ENCODE assay signal across 8 mouse cellular contexts in the genomic region with DNA sequence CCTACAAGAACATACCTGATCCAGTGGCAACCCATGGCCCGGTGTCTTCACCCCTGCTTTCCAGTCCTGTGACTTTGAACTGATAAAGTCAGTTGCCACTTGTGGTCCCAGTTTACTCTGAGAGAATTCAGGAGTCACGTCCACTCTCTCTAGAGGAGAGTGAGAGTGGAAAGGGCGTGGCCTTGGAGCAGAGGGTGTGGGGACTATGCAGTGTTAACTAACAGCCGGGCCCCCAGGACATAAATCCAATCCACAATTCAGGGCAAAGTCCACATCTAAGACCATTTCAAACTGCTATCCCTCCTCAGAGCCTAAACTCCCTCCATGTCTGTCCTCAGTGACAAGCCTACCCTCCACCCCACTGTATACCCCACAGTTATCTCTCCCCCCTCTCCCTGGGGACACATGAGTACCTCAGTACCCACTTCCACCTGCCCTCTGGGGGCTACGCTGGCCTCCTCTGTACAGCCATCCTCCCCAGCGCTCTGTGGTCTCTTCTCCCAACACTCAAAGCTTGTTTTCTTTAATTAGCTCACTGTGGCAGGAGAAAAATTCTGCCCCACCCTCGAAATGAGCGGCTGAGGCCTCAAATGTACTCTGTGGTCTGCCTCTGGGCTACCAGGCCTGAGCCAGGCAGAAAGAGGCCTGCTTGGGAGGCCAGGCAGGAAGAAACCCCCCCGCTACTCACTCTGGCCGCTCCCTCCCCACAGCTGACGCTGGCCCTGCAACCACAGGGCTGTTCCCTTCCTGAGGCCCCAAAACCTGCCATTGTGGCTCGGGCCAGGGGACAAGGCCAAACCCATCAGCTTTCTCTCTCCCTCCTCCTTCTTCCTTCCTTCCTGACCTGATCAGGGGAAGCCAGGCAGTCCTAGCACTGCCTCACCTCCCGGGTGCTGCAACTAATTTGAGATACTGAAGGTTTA. TPM values are rescaled to one million over a fixed set of nuclear protein-coding genes. Genes with fewer than 3 reads are reported as not detected.
DNase-seq lines count a peak whose midpoint lies in the region; ATAC-seq and TF ChIP-seq lines count a peak whose summit lies in the region.

No protein-coding gene starts in this region.

- no peak overlapping the region for H3K4me3 ChIP-seq in spleen, adult 2 months (ENCODE audit: extremely low read depth, insufficient read depth, insufficient read length)
- H3K4me3 ChIP-seq in gastrocnemius, adult 2 months, result no peak overlapping the region
- H3K4me3 ChIP-seq in kidney, postnatal 0 days (replicated peaks; ENCODE audit: low read depth, low read length), result no peak overlapping the region
- H3K4me3 ChIP-seq in myocyte, result no peak overlapping the region

- intact Hi-C loops in gastrocnemius, adult 2 months (cut with DNase I), result no loop called here

- no peak overlapping the region for H3K4me2 ChIP-seq in kidney, postnatal 0 days (ENCODE audit: low read length)
- peak overlapping the region; percentile 67 for H3K4me2 ChIP-seq in myocyte (ENCODE audit: low read depth)

- peaks cover 6% of the 10 kb centered on the region for H3K79me2 ChIP-seq in myocyte (ENCODE audit: control insufficient read depth, insufficient read depth)

- H3K27ac ChIP-seq in spleen, adult 2 months (ENCODE audit: insufficient read depth, low read length), result peak overlapping the region; percentile 49
- H3K27ac ChIP-seq in gastrocnemius, adult 2 months, result peak overlapping the region; percentile 72
- H3K27ac ChIP-seq in kidney, postnatal 0 days, result peak overlapping the region; percentile 78

- no peak overlapping the region for H3ac ChIP-seq in myocyte (ENCODE audit: control insufficient read depth, insufficient read length)

- ATAC-seq in kidney, postnatal 0 days (replicated peaks; ENCODE audit: low FRiP score, low read depth), result peak; percentile 34; the same call in 1 of the 2 replicates

- no peak for TF ChIP-seq POLR2A in spleen, adult 2 months (IDR thresholded peaks at IDR 0.05; ENCODE audit: low read depth, low read length)
- no peak for TF ChIP-seq POLR2A in myocyte (IDR thresholded peaks at IDR 0.05; ENCODE audit: insufficient read length, low read depth)

- H3K9ac ChIP-seq in kidney, postnatal 0 days (ENCODE audit: low read depth, low read length), result 0 out of 2 replicates have a peak overlapping the region, but pooled peaks have one; percentile 46

- no peaks in the 10 kb centered on the region for H3K27me3 ChIP-seq in spleen, adult 2 months (ENCODE audit: control insufficient read depth, insufficient read depth, low read length)
- no peaks in the 10 kb centered on the region for H3K27me3 ChIP-seq in kidney, postnatal 0 days (ENCODE audit: insufficient read depth, low read length)
- no peaks in the 10 kb centered on the region for H3K27me3 ChIP-seq in myocyte (ENCODE audit: control insufficient read depth, insufficient read depth, insufficient read length)

- peak in 1 of 2 experiments; percentile 53 for DNase-seq in spleen, adult 2 months (ENCODE audit: low read depth in 1 of 2, low spot score in 2 of 2)
- DNase-seq in spleen, postnatal 14 days (ENCODE audit: low spot score in 2 of 2), result no peak
- DNase-seq in gastrocnemius, adult 2 months, result peak; percentile 68
- DNase-seq in kidney, postnatal 0 days (ENCODE audit: low spot score), result peak; percentile 71
- no peak for DNase-seq in right cerebral cortex, postnatal 14 days
- DNase-seq in right cerebral cortex, postnatal 10 days (ENCODE audit: low spot score in 2 of 2), result no peak
- no peak for DNase-seq in left cerebral cortex, adult 18-20 months (ENCODE audit: low spot score in 2 of 2)

- H3K36me3 ChIP-seq in spleen, adult 2 months (ENCODE audit: control insufficient read depth, insufficient read depth, low read length), result no peaks in the 10 kb centered on the region
- no peaks in the 10 kb centered on the region for H3K36me3 ChIP-seq in kidney, postnatal 0 days (ENCODE audit: insufficient read depth, low read length)
- H3K36me3 ChIP-seq in myocyte (ENCODE audit: control insufficient read depth, insufficient read depth), result no peaks in the 10 kb centered on the region

- H3K9me3 ChIP-seq in kidney, postnatal 0 days (replicated peaks; ENCODE audit: low read length), result no peaks in the 10 kb centered on the region

- peaks cover 45% of the 10 kb centered on the region; the same call in 1 of the 2 replicates for H3K4me1 ChIP-seq in spleen, adult 2 months (ENCODE audit: control insufficient read depth, insufficient read depth, insufficient read length)
- peaks cover 44% of the 10 kb centered on the region for H3K4me1 ChIP-seq in kidney, postnatal 0 days (replicated peaks; ENCODE audit: insufficient read depth, low read length)

- WGBS in spleen, adult 2 months, result 22% methylated on average over 13 of the region's 13 CpGs
- WGBS in kidney, postnatal 0 days, result 24% methylated on average over 13 of the region's 13 CpGs

- TF ChIP-seq CTCF in spleen, adult 2 months (IDR thresholded peaks at IDR 0.05; ENCODE audit: extremely low read depth, insufficient read depth, insufficient read length, insufficient replicate concordance), result no peak
- TF ChIP-seq CTCF in gastrocnemius, adult 2 months (IDR thresholded peaks at IDR 0.05), result no peak
- TF ChIP-seq CTCF in kidney, postnatal 0 days (IDR thresholded peaks at IDR 0.05; ENCODE audit: low read depth), result no peak

TF ChIP-seq in myocyte, 11 proteins besides CTCF, POLR2A, EP300 and RAD21:
- TF ChIP-seq TCF3 (IDR thresholded peaks at IDR 0.05; ENCODE audit: insufficient read length, low read depth) (peak; percentile 36), TCF12 (IDR thresholded peaks at IDR 0.05; ENCODE audit: insufficient read depth, poor library complexity, severe bottlenecking) (no peak), MYOD1 (IDR thresholded peaks at IDR 0.05; ENCODE audit: control insufficient read depth in 1 of 3, insufficient read length in 2 of 3, low read depth in 2 of 3) (peak in 2 of 3 experiments; percentile 77 to 91), MYOG (IDR thresholded peaks at IDR 0.05; ENCODE audit: control insufficient read depth in 1 of 3, insufficient read depth in 1 of 3, insufficient read length in 2 of 3, low read depth in 2 of 3) (peak; percentile 38 to 95 (median 84))
TF ChIP-seq in myocyte: peak in this region for 3.

RNA-seq across cellular contexts. Expression of a gene that starts 31.4 kb away (rescaled TPM):
- 30.2 and 32.2 TPM in 2 replicates for polyA plus RNA-seq in spleen, adult 2 months (2012; rRNA removed)
- 10 to 100 TPM; 61.7 to 75.3 TPM for total RNA-seq in gastrocnemius, adult 2 months (2021)
- polyA plus RNA-seq in kidney, postnatal 0 days (2015; fragmentation: Nextera tagmentation; extraction: Ambion mirVana), result 19.2 and 20.0 TPM in 2 replicates
- 25.5 TPM for polyA plus RNA-seq in myocyte (2012; fragmentation: generic; extraction: Trizol)
- 10 to 100 TPM; 58.2 to 70.2 TPM for total RNA-seq in left cerebral cortex, adult 18-20 months (2021)

Comparison
In these comparisons a context has a peak if more than half of its experiments do, and no peak if none do; other contexts are left out.
1. DNase-seq: peak in gastrocnemius, adult 2 months (single experiment) and kidney, postnatal 0 days (single experiment); none in spleen, postnatal 14 days (0 of 2), right cerebral cortex, postnatal 14 days (single experiment), right cerebral cortex, postnatal 10 days (0 of 2) and left cerebral cortex, adult 18-20 months (0 of 2).
2. Peak in every context shown above with its lines, with median percentiles within 50 percentile points of each other: H3K27ac ChIP-seq.